Mouse (Mus musculus) spleen, adult 2 months (tissue): ENCODE results near the gene Zfp335.

ENCODE experiments used
- CTCF ChIP-seq: fragments of 200-500 bp; IDR thresholded peaks from 2 replicates; pipeline ENCODE4 v1.5.1; 2011; ENCODE audit warnings: mild to moderate bottlenecking, inconsistent platforms; ENCODE audit not compliant: insufficient read depth, insufficient read length, insufficient replicate concordance; ENCODE audit errors: extremely low read depth
- POLR2A ChIP-seq: fragments of 200-500 bp; IDR thresholded peaks from 2 replicates; pipeline ENCODE4 v1.6.1; 2011; ENCODE audit warnings: low read depth, low read length, inconsistent platforms

- TF ChIP-seq CTCF (no peak), POLR2A (no peak)
Measured at GRCm38 (mm10) chr2:164899723-164900459, 11.7 kb downstream of the Zfp335 start.
